Mouse (Mus musculus): ENCODE data around the gene Ptpn14. TPM values are rescaled to one million over a fixed set of nuclear protein-coding genes. Genes with fewer than 3 reads are reported as not detected.

The Ptpn14 gene
- polyA plus RNA-seq, 1 experiment from 2014 or later = 0.92 TPM

DNA sequence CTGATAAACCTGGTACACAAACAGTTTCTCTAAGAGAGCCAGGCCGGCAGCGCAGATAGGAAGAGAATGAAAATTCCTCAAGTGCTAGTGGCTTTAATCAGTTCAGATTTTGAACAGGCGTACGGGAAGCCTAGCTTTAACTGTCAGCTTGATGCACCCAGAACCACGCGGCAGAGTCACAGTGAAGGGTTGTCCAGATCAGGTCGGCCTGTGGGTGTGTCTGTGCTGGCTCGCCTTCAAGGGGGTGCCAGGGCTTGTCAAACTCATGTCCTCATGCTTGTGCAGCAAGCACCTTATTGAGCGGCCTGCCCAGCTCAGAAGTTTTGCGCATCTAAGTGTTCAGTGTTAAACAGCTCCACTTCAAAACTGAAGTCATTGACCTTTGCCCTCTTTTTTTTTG is 44.6 kb downstream of the Ptpn14 start:
- no peak overlapping the region for H3K27ac ChIP-seq (ENCODE audit: low read depth, low read length)
- H3K36me3 ChIP-seq (ENCODE audit: control insufficient read depth, insufficient read depth, low read length) = no peaks in the 10 kb centered on the region
- no peaks in the 10 kb centered on the region for H3K27me3 ChIP-seq (ENCODE audit: control insufficient read depth, insufficient read depth, low read length)
- H3K9me3 ChIP-seq (ENCODE audit: control insufficient read depth, low read length) = no peaks in the 10 kb centered on the region
- H3K9ac ChIP-seq (replicated peaks; ENCODE audit: low read depth, low read length) = no peak overlapping the region
- no peak overlapping the region for H3K4me2 ChIP-seq (ENCODE audit: low read depth, low read length)
- H3K4me3 ChIP-seq (ENCODE audit: low read depth, low read length) = no peak overlapping the region
- WGBS = 94% methylated on average over 10 of the region's 10 CpGs
- no peaks in the 10 kb centered on the region for H3K4me1 ChIP-seq (ENCODE audit: control insufficient read depth, insufficient read depth, low read length)
- ATAC-seq (ENCODE audit: low read depth) = no peak

DNA sequence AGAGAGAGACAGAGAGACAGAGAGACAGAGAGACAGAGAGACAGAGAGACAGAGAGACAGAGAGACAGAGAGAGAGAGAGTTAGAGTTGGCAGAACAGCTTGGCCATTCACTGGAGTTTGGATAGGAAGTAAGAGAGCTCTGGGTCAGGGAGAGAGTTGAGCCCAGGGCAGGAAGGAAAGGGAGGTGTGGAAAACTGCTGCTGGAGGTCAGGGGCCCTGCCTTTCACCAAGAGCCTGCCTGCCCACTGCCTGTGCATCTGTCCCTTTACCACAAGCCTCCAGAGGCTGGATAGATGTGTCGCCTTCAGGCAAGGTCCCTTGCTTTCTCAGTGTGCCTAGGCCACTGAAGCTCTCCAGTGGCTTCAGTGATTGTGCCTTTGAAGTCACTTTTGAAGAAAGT is 46.7 kb downstream of the Ptpn14 start:
- no peaks in the 10 kb centered on the region for H3K9me3 ChIP-seq (ENCODE audit: control insufficient read depth, low read length)
- no peak for ATAC-seq (ENCODE audit: low read depth)
- 62% methylated on average over 1 of the region's 1 CpGs for WGBS
- H3K36me3 ChIP-seq (ENCODE audit: control insufficient read depth, insufficient read depth, low read length) = no peaks in the 10 kb centered on the region
- no peak overlapping the region for H3K9ac ChIP-seq (replicated peaks; ENCODE audit: low read depth, low read length)
- H3K4me1 ChIP-seq (ENCODE audit: control insufficient read depth, insufficient read depth, low read length) = no peaks in the 10 kb centered on the region
- no peak overlapping the region for H3K4me3 ChIP-seq (ENCODE audit: low read depth, low read length)
- H3K4me2 ChIP-seq (ENCODE audit: low read depth, low read length) = no peak overlapping the region
- no peak overlapping the region for H3K27ac ChIP-seq (ENCODE audit: low read depth, low read length)
- no peaks in the 10 kb centered on the region for H3K27me3 ChIP-seq (ENCODE audit: control insufficient read depth, insufficient read depth, low read length)

DNA sequence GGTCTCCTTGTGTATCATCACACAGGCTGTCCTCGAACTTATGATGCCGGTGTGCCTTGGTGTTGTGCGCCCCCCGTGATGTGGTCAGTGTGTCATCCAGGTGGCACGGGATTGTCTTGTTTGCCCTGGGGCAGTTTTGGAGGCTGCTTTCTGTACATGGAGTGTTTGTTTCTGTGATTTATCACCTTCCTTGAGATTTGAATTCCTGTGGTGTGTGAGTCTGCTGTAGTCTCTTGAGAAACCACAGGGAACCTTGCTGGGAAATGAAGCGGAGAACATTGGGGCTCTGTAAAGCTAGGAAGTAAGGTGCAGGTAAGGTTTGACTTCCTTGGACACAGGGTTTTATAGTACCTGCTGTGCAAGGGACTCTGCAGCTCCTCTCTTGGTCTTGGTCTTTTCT is 49.1 kb downstream of the Ptpn14 start:
- H3K4me2 ChIP-seq (ENCODE audit: low read depth, low read length) = no peak overlapping the region
- H3K4me1 ChIP-seq (ENCODE audit: control insufficient read depth, insufficient read depth, low read length) = no peaks in the 10 kb centered on the region
- H3K36me3 ChIP-seq (ENCODE audit: control insufficient read depth, insufficient read depth, low read length) = no peaks in the 10 kb centered on the region
- no peak for ATAC-seq (ENCODE audit: low read depth)
- H3K9ac ChIP-seq (replicated peaks; ENCODE audit: low read depth, low read length) = no peak overlapping the region
- H3K4me3 ChIP-seq (ENCODE audit: low read depth, low read length) = no peak overlapping the region
- WGBS = 75% methylated on average over 6 of the region's 6 CpGs
- no peaks in the 10 kb centered on the region for H3K27me3 ChIP-seq (ENCODE audit: control insufficient read depth, insufficient read depth, low read length)
- no peak overlapping the region for H3K27ac ChIP-seq (ENCODE audit: low read depth, low read length)
- no peaks in the 10 kb centered on the region for H3K9me3 ChIP-seq (ENCODE audit: control insufficient read depth, low read length)

DNA sequence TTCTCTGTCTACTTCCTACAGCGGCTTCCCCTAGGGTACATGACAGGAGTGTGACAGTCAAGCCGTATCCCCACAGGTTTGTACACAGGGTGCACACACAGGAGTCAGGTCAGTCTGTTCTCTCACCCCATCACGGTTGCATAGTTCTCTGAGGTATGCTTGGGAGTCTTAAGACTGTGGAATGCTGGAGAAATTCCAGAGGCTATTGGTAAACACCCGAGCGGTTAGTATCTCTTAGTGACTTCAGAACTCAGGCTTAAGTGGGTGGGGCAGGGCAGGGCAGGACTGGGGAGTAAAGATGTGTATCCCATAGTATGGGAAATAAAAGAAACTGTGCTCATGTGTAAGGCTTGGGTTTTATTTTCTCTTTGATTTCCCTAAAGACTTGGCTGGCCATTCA is 50.3 kb downstream of the Ptpn14 start:
- Histone ChIP-seq H3K4me1 (ENCODE audit: control insufficient read depth, insufficient read depth, low read length) (no peaks in the 10 kb centered on the region), H3K4me3 (ENCODE audit: low read depth, low read length) (no peak overlapping the region), H3K36me3 (ENCODE audit: control insufficient read depth, insufficient read depth, low read length) (no peaks in the 10 kb centered on the region), H3K4me2 (ENCODE audit: low read depth, low read length) (no peak overlapping the region), H3K27me3 (ENCODE audit: control insufficient read depth, insufficient read depth, low read length) (no peaks in the 10 kb centered on the region), H3K27ac (ENCODE audit: low read depth, low read length) (no peak overlapping the region), H3K9ac (replicated peaks; ENCODE audit: low read depth, low read length) (no peak overlapping the region), H3K9me3 (ENCODE audit: control insufficient read depth, low read length) (no peaks in the 10 kb centered on the region)
- 56% methylated on average over 5 of the region's 5 CpGs for WGBS
- no peak for ATAC-seq (ENCODE audit: low read depth)

DNA sequence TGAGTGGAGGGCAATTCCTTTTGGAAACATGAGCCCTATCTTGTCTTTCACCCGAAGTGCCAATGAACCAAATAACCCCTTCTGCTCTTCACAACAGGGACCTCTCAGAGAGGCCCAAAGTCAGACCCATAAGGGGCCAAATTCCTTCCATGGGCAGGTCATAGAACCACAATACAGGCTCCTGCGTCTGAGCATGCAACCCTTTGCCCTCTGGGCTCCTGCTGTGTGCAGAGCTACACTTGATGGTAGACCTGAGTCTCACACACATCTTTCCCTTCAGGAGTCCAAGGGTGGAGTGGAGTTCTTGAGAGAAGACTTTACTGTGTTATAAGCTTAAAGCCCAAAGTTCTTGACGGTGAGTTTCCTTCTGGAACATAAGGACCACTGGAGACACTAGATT is 51.2 kb downstream of the Ptpn14 start:
- Histone ChIP-seq H3K4me3 (ENCODE audit: low read depth, low read length) (no peak overlapping the region), H3K9ac (replicated peaks; ENCODE audit: low read depth, low read length) (no peak overlapping the region), H3K4me1 (ENCODE audit: control insufficient read depth, insufficient read depth, low read length) (no peaks in the 10 kb centered on the region), H3K9me3 (ENCODE audit: control insufficient read depth, low read length) (no peaks in the 10 kb centered on the region), H3K27me3 (ENCODE audit: control insufficient read depth, insufficient read depth, low read length) (no peaks in the 10 kb centered on the region), H3K4me2 (ENCODE audit: low read depth, low read length) (no peak overlapping the region), H3K36me3 (ENCODE audit: control insufficient read depth, insufficient read depth, low read length) (no peaks in the 10 kb centered on the region), H3K27ac (ENCODE audit: low read depth, low read length) (no peak overlapping the region)
- no peak for ATAC-seq (ENCODE audit: low read depth)
- 43% methylated on average over 3 of the region's 3 CpGs for WGBS

DNA sequence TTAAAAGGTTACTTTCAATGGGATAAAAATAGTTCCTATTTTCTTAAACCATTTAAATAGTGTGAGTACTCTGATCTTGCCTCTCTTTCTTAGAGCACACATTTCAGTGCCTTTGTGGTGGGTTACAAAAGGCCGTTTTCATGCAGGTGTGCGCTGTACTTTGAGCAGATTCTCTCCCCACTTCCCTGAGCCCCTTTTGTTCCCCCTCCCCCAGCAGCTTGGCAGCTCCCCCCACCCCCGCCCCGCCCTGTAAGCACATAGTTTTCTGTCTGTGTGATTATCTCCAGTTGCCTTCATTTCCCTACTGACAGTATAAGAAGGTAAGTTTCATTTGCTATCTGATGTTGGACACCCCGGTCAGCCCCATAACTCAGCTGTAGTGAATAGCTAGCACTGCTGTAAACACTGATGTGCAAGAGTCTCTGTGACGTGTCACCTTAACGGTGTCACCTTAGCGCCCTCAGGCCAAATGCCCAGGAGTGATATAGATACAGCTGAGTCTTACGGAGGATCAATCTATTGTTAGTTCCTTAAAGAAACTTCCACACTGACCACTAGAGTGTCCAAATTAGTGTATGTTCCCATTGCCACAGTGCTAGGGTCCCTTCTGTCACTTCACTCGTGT is 53.8 kb downstream of the Ptpn14 start:
- no peaks in the 10 kb centered on the region for H3K36me3 ChIP-seq (ENCODE audit: control insufficient read depth, insufficient read depth, low read length)
- H3K9me3 ChIP-seq (ENCODE audit: control insufficient read depth, low read length) = no peaks in the 10 kb centered on the region
- no peak overlapping the region for H3K27ac ChIP-seq (ENCODE audit: low read depth, low read length)
- no peak overlapping the region for H3K4me3 ChIP-seq (ENCODE audit: low read depth, low read length)
- WGBS = 77% methylated on average over 10 of the region's 10 CpGs
- H3K9ac ChIP-seq (replicated peaks; ENCODE audit: low read depth, low read length) = no peak overlapping the region
- H3K27me3 ChIP-seq (ENCODE audit: control insufficient read depth, insufficient read depth, low read length) = no peaks in the 10 kb centered on the region
- H3K4me1 ChIP-seq (ENCODE audit: control insufficient read depth, insufficient read depth, low read length) = no peaks in the 10 kb centered on the region
- H3K4me2 ChIP-seq (ENCODE audit: low read depth, low read length) = no peak overlapping the region
- no peak for ATAC-seq (ENCODE audit: low read depth)

DNA sequence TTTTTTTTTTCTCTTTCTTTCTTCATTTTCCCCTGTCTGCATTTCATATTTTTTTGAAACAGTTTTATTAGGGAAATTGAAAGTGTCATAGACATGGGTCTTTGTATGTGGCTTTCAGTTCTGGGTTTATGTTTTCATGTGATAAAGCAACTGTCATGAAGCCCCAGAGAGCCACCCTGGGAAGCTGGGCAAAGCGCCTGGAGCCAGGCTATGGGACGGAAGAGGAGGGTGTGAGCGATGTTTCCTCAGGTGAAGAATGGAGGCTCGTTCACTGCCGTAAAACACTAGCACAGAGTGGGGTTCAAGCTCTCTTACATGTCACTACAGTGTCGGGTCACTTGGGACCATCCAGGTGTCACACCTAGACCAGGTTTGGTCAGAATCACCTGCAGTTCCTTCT is 54.6 kb downstream of the Ptpn14 start:
- Histone ChIP-seq H3K9me3 (ENCODE audit: control insufficient read depth, low read length) (no peaks in the 10 kb centered on the region), H3K9ac (replicated peaks; ENCODE audit: low read depth, low read length) (no peak overlapping the region), H3K4me3 (ENCODE audit: low read depth, low read length) (no peak overlapping the region), H3K27me3 (ENCODE audit: control insufficient read depth, insufficient read depth, low read length) (no peaks in the 10 kb centered on the region), H3K36me3 (ENCODE audit: control insufficient read depth, insufficient read depth, low read length) (no peaks in the 10 kb centered on the region), H3K4me2 (ENCODE audit: low read depth, low read length) (no peak overlapping the region), H3K27ac (ENCODE audit: low read depth, low read length) (no peak overlapping the region), H3K4me1 (ENCODE audit: control insufficient read depth, insufficient read depth, low read length) (peaks cover 3% of the 10 kb centered on the region; the same call in 1 of the 2 replicates)
- no peak for ATAC-seq (ENCODE audit: low read depth)
- 84% methylated on average over 6 of the region's 6 CpGs for WGBS

DNA sequence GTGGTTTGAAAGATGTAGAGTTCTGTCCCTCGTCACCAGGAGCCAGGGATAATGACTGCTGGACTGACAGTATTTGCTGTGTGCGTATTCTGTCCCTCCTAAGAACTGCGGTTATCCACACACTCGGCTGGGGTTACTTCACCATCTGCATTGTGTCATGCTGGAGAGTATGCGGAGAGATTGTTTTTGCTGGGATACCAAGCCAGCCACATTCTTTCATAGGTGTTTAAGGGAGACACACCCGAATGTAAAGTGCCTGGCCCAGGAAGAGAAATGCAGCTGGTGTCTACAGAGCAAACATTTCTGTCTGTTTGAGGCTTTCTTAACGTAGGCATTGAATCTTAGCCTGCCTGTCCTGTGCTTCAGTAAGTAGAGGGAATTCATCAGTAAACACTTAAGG is 56.4 kb downstream of the Ptpn14 start:
- Histone ChIP-seq H3K36me3 (ENCODE audit: control insufficient read depth, insufficient read depth, low read length) (no peaks in the 10 kb centered on the region), H3K4me1 (ENCODE audit: control insufficient read depth, insufficient read depth, low read length) (peaks cover 3% of the 10 kb centered on the region; the same call in 1 of the 2 replicates), H3K4me2 (ENCODE audit: low read depth, low read length) (no peak overlapping the region), H3K27ac (ENCODE audit: low read depth, low read length) (no peak overlapping the region), H3K4me3 (ENCODE audit: low read depth, low read length) (no peak overlapping the region), H3K27me3 (ENCODE audit: control insufficient read depth, insufficient read depth, low read length) (no peaks in the 10 kb centered on the region), H3K9ac (replicated peaks; ENCODE audit: low read depth, low read length) (no peak overlapping the region), H3K9me3 (ENCODE audit: control insufficient read depth, low read length) (no peaks in the 10 kb centered on the region)
- no peak for ATAC-seq (ENCODE audit: low read depth)
- WGBS = 84% methylated on average over 7 of the region's 7 CpGs

DNA sequence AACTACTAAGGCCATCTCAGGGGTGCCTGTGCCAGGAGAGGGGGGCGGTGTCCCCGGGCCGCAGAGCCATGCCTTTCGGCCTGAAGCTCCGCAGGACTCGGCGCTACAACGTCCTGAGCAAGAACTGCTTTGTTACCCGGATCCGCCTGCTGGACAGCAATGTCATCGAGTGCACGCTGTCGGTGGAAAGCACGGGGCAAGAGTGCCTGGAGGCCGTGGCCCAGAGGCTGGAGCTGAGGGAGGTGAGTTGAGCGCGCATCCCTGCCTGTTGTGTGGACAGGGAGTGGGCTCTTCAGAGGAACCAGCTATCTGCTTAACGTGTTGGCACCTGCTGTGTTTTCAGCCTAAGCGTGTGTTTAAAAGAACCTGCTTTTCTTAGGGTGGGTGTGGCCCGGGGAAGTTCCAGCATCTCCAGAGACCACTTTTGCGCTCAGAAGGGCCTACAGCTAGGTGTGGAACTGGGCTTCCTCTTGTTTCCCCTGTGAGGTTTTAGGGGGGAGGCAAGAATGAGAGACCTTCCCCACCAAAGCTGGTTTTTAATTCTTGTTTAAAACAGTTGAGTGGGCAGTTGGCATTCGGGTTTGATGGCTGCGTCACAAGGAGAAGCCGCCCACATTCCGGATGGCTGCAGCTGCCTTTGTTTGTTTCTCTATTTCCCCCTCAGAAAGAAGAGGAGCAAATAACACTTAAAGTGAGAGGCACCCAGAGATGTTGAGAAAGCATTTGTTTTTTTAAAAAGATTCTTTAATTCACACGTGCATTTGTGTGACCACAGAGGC is 58.8 kb downstream of the Ptpn14 start:
- ATAC-seq (ENCODE audit: low read depth) = no peak
- Histone ChIP-seq H3K27ac (ENCODE audit: low read depth, low read length) (no peak overlapping the region), H3K9me3 (ENCODE audit: control insufficient read depth, low read length) (no peaks in the 10 kb centered on the region), H3K4me2 (ENCODE audit: low read depth, low read length) (no peak overlapping the region), H3K4me1 (ENCODE audit: control insufficient read depth, insufficient read depth, low read length) (peaks cover 3% of the 10 kb centered on the region; the same call in 1 of the 2 replicates), H3K4me3 (ENCODE audit: low read depth, low read length) (no peak overlapping the region), H3K27me3 (ENCODE audit: control insufficient read depth, insufficient read depth, low read length) (no peaks in the 10 kb centered on the region), H3K9ac (replicated peaks; ENCODE audit: low read depth, low read length) (no peak overlapping the region), H3K36me3 (ENCODE audit: control insufficient read depth, insufficient read depth, low read length) (no peaks in the 10 kb centered on the region)
- WGBS = 60% methylated on average over 26 of the region's 26 CpGs
